Mouse (Mus musculus) lung, embryonic 15.5 days (tissue): Measurements from ENCODE around the gene Fam129c. TPM values are rescaled to one million over a fixed set of nuclear protein-coding genes. Genes with fewer than 3 reads are reported as not detected.
A peak's percentile ranks its signal among the peaks of the same experiment; 100 is the strongest.

ENCODE experiments used
- ATAC-seq: fragments of 200-750 bp; cut with Nextera tagmentation; 2 replicates; pipeline ENCODE4 v1.8.0; 2017; ENCODE audit warnings: moderate number of reproducible peaks, borderline replicate concordance; ENCODE audit not compliant: low FRiP score, low TSS enrichment; ENCODE audit errors: extremely low read depth
- H3K27ac ChIP-seq: fragments of 300-500 bp; sonication (generic); 2 replicates; pipeline ENCODE4 v1.5.1; 2015; ENCODE audit warnings: moderate library complexity, mild to moderate bottlenecking, inconsistent platforms
- H3K27me3 ChIP-seq: fragments of 300-500 bp; sonication (generic); 2 replicates; pipeline ENCODE4 v1.6.1; 2015; ENCODE audit warnings: inconsistent platforms
- H3K36me3 ChIP-seq: fragments of 300-500 bp; sonication (generic); 2 replicates; pipeline ENCODE4 v1.6.1; 2015; ENCODE audit warnings: inconsistent platforms
- H3K4me1 ChIP-seq: fragments of 300-500 bp; sonication (generic); 2 replicates; pipeline ENCODE4 v1.6.1; 2015; ENCODE audit warnings: inconsistent platforms
- H3K4me2 ChIP-seq: fragments of 300-500 bp; sonication (generic); 2 replicates; pipeline ENCODE4 v1.6.1; 2015; ENCODE audit warnings: inconsistent platforms, mild to moderate bottlenecking, moderate library complexity
- H3K4me3 ChIP-seq: fragments of 300-500 bp; sonication (generic); 2 replicates; pipeline ENCODE4 v1.5.1; 2015; ENCODE audit warnings: mild to moderate bottlenecking, inconsistent platforms
- H3K9ac ChIP-seq: fragments of 300-500 bp; sonication (generic); 2 replicates; pipeline ENCODE4 v1.6.1; 2015; ENCODE audit warnings: inconsistent platforms
- H3K9me3 ChIP-seq: fragments of 300-500 bp; sonication (generic); 2 replicates; pipeline ENCODE4 v1.6.1; 2016; ENCODE audit warnings: inconsistent platforms
- WGBS: fragments of 180-500 bp; shearing (Covaris S2); methylation state at CpG from one replicate; pipeline ENCODE4 v1.1.7; 2015; 5-methylcytosine and 5-hydroxymethylcytosine counted together
- polyA plus RNA-seq: library from polyadenylated mRNA; unstranded; fragments of >200 nt; fragmentation: Nextera tagmentation; extraction: Ambion mirVana; gene quantifications from 2 replicates; pipeline ENCODE4 v1.2.1, GENCODE M21; 2015

The Fam129c gene
- polyA plus RNA-seq, 1 experiment from 2014 or later: 3.1 TPM

GRCm38 (mm10) chr8:71619786-71620185 is 22.3 kb downstream of the Fam129c start:
- H3K9ac ChIP-seq: no peak overlapping the region
- WGBS: 96% methylated on average over 2 of the region's 2 CpGs

DNA sequence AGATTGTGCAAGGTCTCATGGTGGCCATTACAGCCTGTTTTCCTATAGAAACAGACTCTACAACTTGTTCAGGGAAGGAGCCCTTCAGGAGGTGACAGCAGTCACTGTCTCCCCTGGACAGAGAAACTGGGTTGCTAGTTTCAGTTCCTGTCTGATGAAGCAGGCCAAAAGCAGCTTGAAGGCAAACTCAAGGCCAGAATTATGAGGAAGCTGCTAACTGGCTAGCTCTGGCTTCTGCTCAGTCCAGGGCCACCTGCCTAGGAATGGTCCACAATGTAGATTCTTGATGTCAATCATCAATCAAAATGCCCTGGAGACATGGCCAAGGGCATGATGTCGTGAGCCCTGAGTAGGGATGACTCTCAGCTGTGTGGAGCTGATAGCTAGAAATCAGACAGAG is 27.6 kb downstream of the Fam129c start:
- Histone ChIP-seq H3K36me3 (peaks cover 41% of the 10 kb centered on the region), H3K4me1 (peaks cover 30% of the 10 kb centered on the region), H3K9me3 (peaks cover 5% of the 10 kb centered on the region; the same call in 1 of the 2 replicates), H3K27me3 (peaks cover 2% of the 10 kb centered on the region), H3K9ac (no peak overlapping the region), H3K27ac (no peak overlapping the region), H3K4me2 (no peak overlapping the region), H3K4me3 (no peak overlapping the region)
- no peak for ATAC-seq
- 83% methylated on average over 1 of the region's 1 CpGs for WGBS

More at GRCm38 (mm10) chr8:71619786-71620185, 22.3 kb downstream of the Fam129c start:
- Histone ChIP-seq H3K27me3 (no peaks in the 10 kb centered on the region), H3K36me3 (peaks cover 79% of the 10 kb centered on the region), H3K27ac (no peak overlapping the region), H3K4me3 (no peak overlapping the region), H3K4me2 (no peak overlapping the region), H3K9me3 (peaks cover 5% of the 10 kb centered on the region; the same call in 1 of the 2 replicates), H3K4me1 (no peaks in the 10 kb centered on the region)
- no peak for ATAC-seq

GRCm38 (mm10) chr8:71626753-71627152 is 29.3 kb downstream of the Fam129c start:
- Histone ChIP-seq H3K27ac (peak overlapping the region; percentile 72), H3K4me2 (no peak overlapping the region), H3K9ac (no peak overlapping the region), H3K27me3 (peaks cover 10% of the 10 kb centered on the region), H3K9me3 (peaks cover 5% of the 10 kb centered on the region; the same call in 1 of the 2 replicates), H3K4me1 (peaks cover 30% of the 10 kb centered on the region), H3K4me3 (no peak overlapping the region), H3K36me3 (peaks cover 27% of the 10 kb centered on the region)
- 84% methylated on average over 9 of the region's 9 CpGs for WGBS
- ATAC-seq: no peak

DNA sequence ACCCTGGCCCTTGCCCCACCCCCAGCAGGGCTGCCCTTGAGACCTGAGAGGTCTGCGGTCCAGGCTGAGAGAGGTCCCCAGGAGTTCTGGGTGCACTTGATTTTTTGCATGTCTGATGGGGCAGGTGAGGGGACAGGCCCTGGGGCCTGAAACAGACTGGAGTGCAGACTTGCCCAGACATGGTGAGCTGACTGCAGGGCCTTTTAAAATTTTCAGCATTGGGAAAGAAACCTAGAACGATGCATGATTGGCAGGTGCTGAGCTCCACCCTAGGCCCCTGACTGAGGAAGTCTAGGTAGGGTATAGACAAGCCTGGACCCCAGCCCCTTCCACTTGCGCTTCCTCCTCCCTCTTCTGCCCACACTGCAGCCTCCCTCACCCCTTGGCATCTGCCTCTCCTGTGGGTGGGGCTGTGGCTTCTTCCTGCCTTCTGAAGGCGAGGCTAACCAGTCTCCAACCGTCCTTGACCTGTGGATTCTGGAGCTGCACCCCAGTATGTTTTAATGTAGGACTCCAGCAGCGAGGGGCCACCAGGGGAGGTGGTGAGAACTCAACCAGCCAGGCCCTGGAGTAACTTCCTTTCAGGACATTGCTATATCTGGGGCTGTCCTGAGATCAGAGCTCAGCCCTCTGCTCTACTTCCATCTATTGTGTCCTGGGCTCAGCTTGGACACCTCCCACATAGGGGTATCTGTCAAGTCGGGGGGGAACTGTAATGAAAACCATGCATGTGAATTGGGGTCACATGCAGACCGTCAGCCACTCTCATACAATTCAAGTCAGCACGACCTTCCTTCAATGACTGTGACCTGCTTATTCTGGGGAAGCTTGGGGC is 30.0 kb downstream of the Fam129c start:
- WGBS: 41% methylated on average over 9 of the region's 9 CpGs
- H3K4me2 ChIP-seq: 0 out of 2 replicates have a peak overlapping the region, but pooled peaks have one; percentile 97
- no peak overlapping the region for H3K9ac ChIP-seq
- no peak for ATAC-seq
- H3K4me1 ChIP-seq: peaks cover 30% of the 10 kb centered on the region
- peaks cover 10% of the 10 kb centered on the region for H3K27me3 ChIP-seq
- no peak overlapping the region for H3K4me3 ChIP-seq
- peaks cover 20% of the 10 kb centered on the region for H3K36me3 ChIP-seq
- H3K9me3 ChIP-seq: peaks cover 4% of the 10 kb centered on the region; the same call in 1 of the 2 replicates
- H3K27ac ChIP-seq: peak overlapping the region; percentile 72

DNA sequence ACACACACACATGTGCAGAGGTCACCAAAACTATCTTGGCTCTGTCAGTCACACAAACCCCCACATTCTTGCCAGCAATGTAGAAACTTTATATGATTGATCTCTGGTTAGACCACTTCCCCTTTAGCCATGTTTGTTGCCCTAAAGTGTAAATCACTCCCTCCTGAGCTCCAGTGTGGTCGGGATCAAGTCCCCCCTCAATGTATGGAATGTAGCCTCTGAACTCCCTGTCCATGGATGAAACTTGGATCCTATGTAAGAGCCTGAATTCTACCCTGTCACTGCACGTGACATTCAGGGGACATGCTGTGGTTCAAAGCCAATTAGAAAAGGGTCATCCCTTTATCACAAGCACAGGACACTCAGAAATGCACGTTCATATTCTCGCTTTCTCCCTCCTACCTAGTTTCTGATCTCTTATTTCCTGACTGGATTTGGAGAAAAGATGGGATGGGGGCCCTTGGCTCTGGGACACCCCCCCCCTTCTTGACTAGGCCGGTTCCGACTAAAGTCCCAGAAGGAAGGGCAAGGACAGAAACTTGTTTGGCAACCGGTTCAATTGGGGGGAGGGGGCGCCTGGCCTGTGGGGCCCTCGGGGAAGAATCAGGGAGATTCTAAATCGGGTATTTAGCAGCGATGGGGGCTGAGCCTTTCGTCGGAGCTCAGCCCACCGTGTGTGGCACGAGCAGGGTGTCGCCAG is 31.1 kb downstream of the Fam129c start:
- no peak for ATAC-seq
- peaks cover 30% of the 10 kb centered on the region for H3K4me1 ChIP-seq

DNA sequence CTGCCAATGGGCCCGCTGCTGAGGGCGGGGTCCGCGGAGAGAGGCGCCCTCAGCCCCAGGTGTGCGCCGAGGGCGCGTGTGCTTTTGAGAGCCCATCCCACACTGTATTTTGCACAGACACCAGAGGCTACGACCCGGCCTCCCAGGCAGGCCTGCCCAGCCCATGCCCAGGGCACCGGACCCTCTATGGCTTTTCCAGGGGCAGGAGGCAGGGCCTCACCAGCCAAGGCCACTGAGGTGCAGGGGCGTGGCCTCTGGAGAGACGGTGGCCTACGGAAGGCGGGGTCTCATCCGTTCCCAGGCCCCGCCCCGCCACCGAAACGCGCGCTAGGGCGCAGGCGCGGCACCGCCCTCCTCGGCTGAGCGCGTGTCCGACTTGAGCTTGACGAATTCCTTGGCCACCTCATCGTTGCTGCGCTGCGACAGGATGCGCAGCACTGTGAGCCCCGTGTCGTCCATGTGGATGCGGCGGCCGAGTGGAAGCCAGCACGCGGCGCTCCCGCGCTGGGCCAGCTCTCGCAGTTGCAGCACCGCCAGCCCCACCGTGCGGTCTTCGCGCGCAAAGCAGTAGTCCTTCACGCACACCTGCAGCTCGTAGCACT is 31.7 kb downstream of the Fam129c start:
- H3K27ac ChIP-seq: peak overlapping the region; percentile 72
- peak overlapping the region; percentile 60 for H3K9ac ChIP-seq
- ATAC-seq: peak; percentile 83
- peak overlapping the region; percentile 58 for H3K4me3 ChIP-seq
- H3K9me3 ChIP-seq: no peaks in the 10 kb centered on the region
- under 1% methylated on average over 55 of the region's 55 CpGs for WGBS
- H3K4me1 ChIP-seq: peaks cover 32% of the 10 kb centered on the region
- H3K4me2 ChIP-seq: peak overlapping the region; percentile 97
- peaks cover 25% of the 10 kb centered on the region for H3K27me3 ChIP-seq
- peaks cover 3% of the 10 kb centered on the region; the same call in 1 of the 2 replicates for H3K36me3 ChIP-seq

More for the DNA sequence above, 31.1 kb downstream of the Fam129c start:
- H3K27me3 ChIP-seq: peaks cover 18% of the 10 kb centered on the region
- peak overlapping the region; percentile 72 for H3K27ac ChIP-seq
- H3K4me2 ChIP-seq: peak overlapping the region; percentile 97
- peak overlapping the region; percentile 58 for H3K4me3 ChIP-seq
- peaks cover 10% of the 10 kb centered on the region for H3K36me3 ChIP-seq
- WGBS: 6% methylated on average over 16 of the region's 16 CpGs
- peak overlapping the region; percentile 60 for H3K9ac ChIP-seq
- no peaks in the 10 kb centered on the region for H3K9me3 ChIP-seq

GRCm38 (mm10) chr8:71629781-71630212 is 32.3 kb downstream of the Fam129c start:
- Histone ChIP-seq H3K4me3 (peak overlapping the region; percentile 58), H3K36me3 (peaks cover 2% of the 10 kb centered on the region; the same call in 1 of the 2 replicates), H3K27me3 (peaks cover 30% of the 10 kb centered on the region), H3K9me3 (no peaks in the 10 kb centered on the region), H3K4me1 (peaks cover 38% of the 10 kb centered on the region), H3K9ac (peak overlapping the region; percentile 60), H3K27ac (peak overlapping the region; percentile 72; the same call in 1 of the 2 replicates), H3K4me2 (peak overlapping the region; percentile 97)
- ATAC-seq: peak; percentile 43
- whole genome bisulfite sequencing: 3% methylated on average over 25 of the region's 25 CpGs

GRCm38 (mm10) chr8:71630761-71631160 is 33.3 kb downstream of the Fam129c start:
- 84% methylated on average over 6 of the region's 6 CpGs for WGBS
- H3K4me2 ChIP-seq: no peak overlapping the region
- H3K27ac ChIP-seq: no peak overlapping the region
- no peak for ATAC-seq
- no peaks in the 10 kb centered on the region for H3K9me3 ChIP-seq
- H3K4me3 ChIP-seq: no peak overlapping the region
- peaks cover 39% of the 10 kb centered on the region for H3K27me3 ChIP-seq
- H3K9ac ChIP-seq: no peak overlapping the region
- peaks cover 39% of the 10 kb centered on the region for H3K4me1 ChIP-seq
- H3K36me3 ChIP-seq: no peaks in the 10 kb centered on the region

GRCm38 (mm10) chr8:71631897-71632296 is 34.4 kb downstream of the Fam129c start:
- peaks cover 44% of the 10 kb centered on the region for H3K27me3 ChIP-seq
- peaks cover 39% of the 10 kb centered on the region for H3K4me1 ChIP-seq
- no peak overlapping the region for H3K4me3 ChIP-seq
- H3K36me3 ChIP-seq: no peaks in the 10 kb centered on the region
- 66% methylated on average over 2 of the region's 2 CpGs for WGBS
- no peaks in the 10 kb centered on the region for H3K9me3 ChIP-seq
- H3K9ac ChIP-seq: no peak overlapping the region
- H3K4me2 ChIP-seq: no peak overlapping the region
- H3K27ac ChIP-seq: no peak overlapping the region
- ATAC-seq: no peak

GRCm38 (mm10) chr8:71633164-71633563 is 35.7 kb downstream of the Fam129c start:
- Histone ChIP-seq H3K36me3 (no peaks in the 10 kb centered on the region), H3K27me3 (peaks cover 44% of the 10 kb centered on the region), H3K4me2 (no peak overlapping the region), H3K4me1 (peaks cover 27% of the 10 kb centered on the region), H3K9me3 (no peaks in the 10 kb centered on the region), H3K27ac (no peak overlapping the region), H3K4me3 (no peak overlapping the region), H3K9ac (no peak overlapping the region)
- ATAC-seq: no peak
- 9% methylated on average over 10 of the region's 22 CpGs for WGBS

GRCm38 (mm10) chr8:71633981-71634667 is 36.7 kb downstream of the Fam129c start:
- 4% methylated on average over 26 of the region's 26 CpGs for WGBS
- H3K4me2 ChIP-seq: peak overlapping the region; percentile 43
- no peaks in the 10 kb centered on the region for H3K9me3 ChIP-seq
- H3K4me1 ChIP-seq: peaks cover 17% of the 10 kb centered on the region
- peak overlapping the region; percentile 14; the same call in 1 of the 2 replicates for H3K4me3 ChIP-seq
- peaks cover 44% of the 10 kb centered on the region for H3K27me3 ChIP-seq
- H3K27ac ChIP-seq: no peak overlapping the region
- no peaks in the 10 kb centered on the region for H3K36me3 ChIP-seq
- no peak for ATAC-seq
- no peak overlapping the region for H3K9ac ChIP-seq
